Mouse (Mus musculus) liver, postnatal 0 days (tissue): ENCODE measurements around the gene Gm10100.
"Not testable (repeated sequence)": the region's sequence is repeated elsewhere in the genome, so short reads cannot be mapped to it uniquely, and the experiment has no call there.

ENCODE experiments used
- CTCF ChIP-seq: sonication (generic); IDR thresholded peaks from 2 replicates; pipeline ENCODE4 v1.5.1; 2016; ENCODE audit warnings: antibody characterized with exemption, low read depth
- EP300 ChIP-seq: IDR thresholded peaks from 2 replicates; pipeline ENCODE4 v1.6.1; 2016; ENCODE audit warnings: antibody characterized with exemption, low read depth, mild to moderate bottlenecking

GRCm38 (mm10) chr10:77771225-77771624 is 44.9 kb downstream of the Gm10100 start, which contains the start of gene Gm3238:
- TF ChIP-seq CTCF, EP300: not testable (repeated sequence)
